Mouse (Mus musculus): Measurements from ENCODE around the gene Chchd10. TPM values are rescaled to one million over a fixed set of nuclear protein-coding genes. Genes with fewer than 3 reads are reported as not detected.
"Not testable (repeated sequence)": the region's sequence is repeated elsewhere in the genome, so short reads cannot be mapped to it uniquely, and the experiment has no call there.

Gene Chchd10
- 530 and 565 TPM in 2 replicates for polyA plus RNA-seq (2015; fragmentation: Nextera tagmentation; extraction: Ambion mirVana)

DNA sequence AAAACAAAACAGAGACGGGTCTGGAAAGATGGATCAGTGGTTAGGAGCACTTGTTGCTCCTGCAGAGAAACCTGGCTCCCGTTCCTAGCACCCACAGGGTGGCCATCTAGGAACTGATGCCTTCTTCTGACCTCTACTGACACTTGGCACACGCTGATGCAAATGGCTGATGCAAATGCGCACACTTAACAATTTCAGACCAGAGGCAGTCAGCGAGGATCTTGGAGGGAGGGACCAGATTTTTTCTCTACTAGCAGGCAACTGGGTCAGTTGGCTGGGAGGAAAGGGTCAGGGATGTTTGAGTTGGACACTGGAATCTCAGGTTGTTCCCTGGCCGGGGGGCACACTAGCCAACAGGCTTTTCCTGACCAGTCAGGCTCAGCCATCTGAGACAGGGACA, at the start of gene Chchd10:
Chchd10 (plus strand) TSS at position 240 of the 400 bp plus-strand sequence.
- Histone ChIP-seq H3K27me3 (peaks cover 16% of the 10 kb centered on the region), H3K4me1 (replicated peaks) (peaks cover 50% of the 10 kb centered on the region), H3K4me2 (peak within 1 kb of the TSS; percentile 95), H3K27ac (peak within 1 kb of the TSS; percentile 74), H3K4me3 (peak within 1 kb of the TSS; percentile 66), H3K9ac (peak within 1 kb of the TSS; percentile 86), H3K36me3 (peaks cover under 1% of the 10 kb centered on the region; the same call in 1 of the 2 replicates), H3K9me3 (replicated peaks) (no peaks in the 10 kb centered on the region)
- WGBS, result 45% methylated on average over 6 of the region's 6 CpGs
- ATAC-seq (replicated peaks; ENCODE audit: insufficient number of reproducible peaks, insufficient read depth, low FRiP score, low read depth), result no peak

DNA sequence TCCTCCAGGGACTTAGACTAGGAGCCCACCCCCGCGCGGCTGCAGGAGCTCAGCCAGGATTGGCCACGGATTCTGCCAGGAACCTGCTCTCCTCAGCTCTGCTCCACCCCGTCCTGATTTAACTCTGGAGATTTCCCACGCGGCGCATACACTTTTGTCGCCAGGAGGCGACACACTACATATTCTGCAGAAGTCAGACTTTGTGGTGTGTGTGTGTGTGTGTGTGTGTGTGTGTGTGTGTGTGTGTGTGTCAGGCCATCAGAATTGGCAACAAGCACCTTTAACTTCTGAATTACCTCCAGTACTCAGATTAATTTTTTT, 49.7 kb upstream of the Chchd10 start:
- peak; percentile 75 for ATAC-seq (replicated peaks; ENCODE audit: insufficient number of reproducible peaks, insufficient read depth, low FRiP score, low read depth)

DNA sequence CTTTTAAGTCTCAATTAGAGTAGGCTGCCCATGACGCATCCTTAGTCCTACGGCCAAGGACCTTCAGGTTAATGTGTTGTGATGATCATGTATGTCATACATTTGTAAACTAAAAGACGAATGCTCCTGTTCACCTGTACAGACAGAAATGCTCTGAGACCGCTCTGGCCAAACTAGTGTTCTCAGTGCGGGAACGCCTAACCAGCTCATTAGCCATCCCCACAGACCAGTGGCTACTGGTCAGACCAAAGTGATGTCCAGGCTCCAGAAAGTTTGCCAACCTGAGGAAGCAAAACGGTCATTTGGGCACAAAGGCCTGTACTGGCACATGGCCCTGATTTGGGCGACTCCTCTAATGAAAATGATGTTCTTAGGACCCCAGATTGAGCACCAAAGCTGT, 48.2 kb upstream of the Chchd10 start:
- Histone ChIP-seq H3K4me3 (no peak overlapping the region), H3K4me1 (replicated peaks) (peaks cover 8% of the 10 kb centered on the region), H3K9ac (no peak overlapping the region), H3K36me3 (no peaks in the 10 kb centered on the region), H3K9me3 (replicated peaks) (no peaks in the 10 kb centered on the region), H3K27me3 (no peaks in the 10 kb centered on the region), H3K27ac (no peak overlapping the region), H3K4me2 (no peak overlapping the region)
- WGBS, result 93% methylated on average over 8 of the region's 8 CpGs
- ATAC-seq (replicated peaks; ENCODE audit: insufficient number of reproducible peaks, insufficient read depth, low FRiP score, low read depth), result no peak

More for the DNA sequence above, 49.7 kb upstream of the Chchd10 start:
- WGBS, result under 1% methylated on average over 10 of the region's 10 CpGs
- Histone ChIP-seq H3K9ac (0 out of 2 replicates have a peak overlapping the region, but pooled peaks have one; percentile 47), H3K9me3 (replicated peaks) (no peaks in the 10 kb centered on the region), H3K27me3 (no peaks in the 10 kb centered on the region), H3K4me3 (0 out of 2 replicates have a peak overlapping the region, but pooled peaks have one; percentile 17), H3K27ac (no peak overlapping the region), H3K36me3 (no peaks in the 10 kb centered on the region), H3K4me1 (replicated peaks) (peaks cover 6% of the 10 kb centered on the region), H3K4me2 (peak overlapping the region; percentile 50)

DNA sequence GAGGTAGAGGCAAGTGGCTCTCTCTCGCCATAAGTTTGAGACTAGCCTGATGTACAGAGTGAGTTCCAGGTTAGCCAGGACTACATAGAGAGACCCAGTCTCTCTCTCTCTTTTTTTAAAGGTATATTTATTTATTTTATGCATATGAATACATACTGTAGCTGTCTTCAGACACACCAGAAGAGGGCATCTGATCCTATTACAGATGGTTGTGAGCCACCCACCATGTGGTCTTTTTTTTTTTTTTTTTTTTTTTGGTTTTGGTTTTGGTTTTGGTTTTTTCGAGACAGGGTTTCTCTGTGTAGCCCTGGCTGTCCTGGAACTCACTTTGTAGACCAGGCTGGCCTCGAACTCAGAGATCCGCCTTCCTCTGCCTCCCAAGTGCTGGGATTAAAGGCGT, 45.4 kb upstream of the Chchd10 start:
- H3K4me2 ChIP-seq; H3K36me3 ChIP-seq; ATAC-seq (replicated peaks; ENCODE audit: insufficient number of reproducible peaks, insufficient read depth, low FRiP score, low read depth); H3K9ac ChIP-seq; H3K27ac ChIP-seq; H3K4me3 ChIP-seq; H3K4me1 ChIP-seq (replicated peaks); H3K27me3 ChIP-seq; H3K9me3 ChIP-seq (replicated peaks): not testable (repeated sequence)
- 87% methylated on average over 5 of the region's 5 CpGs for WGBS

DNA sequence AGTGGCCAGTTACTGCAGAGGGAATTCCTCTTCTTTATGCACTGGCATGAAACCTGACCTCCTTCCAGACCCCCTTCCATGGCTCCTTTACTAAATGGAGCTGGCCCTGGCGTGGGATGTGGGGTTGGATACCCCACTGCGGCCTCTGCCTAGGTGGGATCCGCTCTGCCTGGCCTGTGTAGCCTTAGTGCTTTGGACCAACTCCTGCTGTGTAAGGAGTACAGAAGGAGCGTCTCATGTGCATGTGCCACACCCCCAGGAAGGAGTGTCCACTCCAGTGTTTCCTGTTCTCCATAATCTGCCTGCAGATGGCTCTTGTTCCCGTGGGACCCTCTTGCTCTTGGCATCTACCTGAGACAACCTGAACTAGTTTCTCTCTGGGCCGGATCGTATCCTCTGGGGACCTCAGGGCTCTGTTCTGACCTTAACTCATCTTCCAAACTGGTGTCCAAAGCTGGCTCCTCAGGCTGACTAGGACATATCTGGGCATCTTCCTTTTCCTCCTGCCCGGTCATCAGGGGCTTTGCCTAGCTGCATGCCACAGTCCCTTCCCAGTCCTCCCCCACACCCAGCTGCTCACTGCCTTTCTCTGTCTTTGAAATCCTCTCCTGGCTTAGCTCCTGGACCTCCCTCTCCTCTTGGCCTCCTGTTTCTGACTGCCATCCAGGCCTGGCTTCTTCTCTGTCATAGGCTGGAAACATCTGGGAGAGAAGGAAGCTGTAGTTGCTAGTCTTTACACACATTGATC, 43.4 kb upstream of the Chchd10 start:
- WGBS, result 40% methylated on average over 8 of the region's 8 CpGs
- Histone ChIP-seq H3K9ac (no peak overlapping the region), H3K4me2 (no peak overlapping the region), H3K27me3 (no peaks in the 10 kb centered on the region), H3K36me3 (no peaks in the 10 kb centered on the region), H3K9me3 (replicated peaks) (no peaks in the 10 kb centered on the region), H3K4me3 (no peak overlapping the region), H3K27ac (no peak overlapping the region), H3K4me1 (replicated peaks) (peaks cover 14% of the 10 kb centered on the region)
- ATAC-seq (replicated peaks; ENCODE audit: insufficient number of reproducible peaks, insufficient read depth, low FRiP score, low read depth), result no peak

DNA sequence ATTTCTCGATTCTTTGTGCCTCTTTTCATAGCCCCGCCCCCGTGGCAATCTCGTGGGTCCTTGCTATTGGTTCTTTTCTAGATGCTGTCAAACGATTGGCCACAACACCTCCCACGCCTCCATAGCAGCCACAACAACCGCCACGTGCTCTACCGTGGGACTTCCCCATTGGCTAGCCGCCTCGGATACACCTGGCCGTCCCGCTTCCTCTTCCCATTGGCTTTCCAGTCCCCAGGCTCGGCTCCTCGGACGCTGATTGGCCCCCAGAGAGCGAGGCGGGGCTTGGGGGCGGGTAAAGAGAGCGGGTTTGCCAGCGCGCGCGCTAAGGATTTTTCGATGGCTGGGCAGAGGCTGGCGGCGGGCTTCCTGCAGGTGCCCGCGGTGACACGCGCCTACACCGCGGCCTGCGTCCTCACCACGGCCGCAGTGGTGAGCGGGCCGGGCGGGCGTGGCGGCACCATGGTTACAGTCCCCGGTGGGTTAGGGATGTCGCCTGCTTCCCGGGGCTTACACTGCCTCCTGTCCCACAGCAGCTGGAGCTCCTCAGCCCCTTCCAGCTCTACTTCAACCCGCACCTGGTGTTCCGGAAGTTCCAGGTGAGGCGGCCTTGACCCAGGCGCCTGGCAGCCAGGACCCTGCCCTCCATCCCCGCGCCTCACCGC, 39.7 kb upstream of the Chchd10 start, which contains the start of gene Derl3:
Derl3 (plus strand) TSS at position 325 of the 662 bp plus-strand sequence.
- Histone ChIP-seq H3K4me1 (replicated peaks) (peaks cover 23% of the 10 kb centered on the region), H3K27me3 (no peaks in the 10 kb centered on the region), H3K9me3 (replicated peaks) (no peaks in the 10 kb centered on the region), H3K9ac (peak within 1 kb of the TSS; percentile 29), H3K27ac (0 out of 2 replicates have a peak within 1 kb of the TSS, but pooled peaks have one; percentile 2), H3K36me3 (peaks cover 28% of the 10 kb centered on the region), H3K4me2 (peak within 1 kb of the TSS; percentile 86), H3K4me3 (peak within 1 kb of the TSS; percentile 49)
- WGBS, result under 1% methylated on average over 49 of the region's 51 CpGs
- peak; percentile 96 for ATAC-seq (replicated peaks; ENCODE audit: insufficient number of reproducible peaks, insufficient read depth, low FRiP score, low read depth)

DNA sequence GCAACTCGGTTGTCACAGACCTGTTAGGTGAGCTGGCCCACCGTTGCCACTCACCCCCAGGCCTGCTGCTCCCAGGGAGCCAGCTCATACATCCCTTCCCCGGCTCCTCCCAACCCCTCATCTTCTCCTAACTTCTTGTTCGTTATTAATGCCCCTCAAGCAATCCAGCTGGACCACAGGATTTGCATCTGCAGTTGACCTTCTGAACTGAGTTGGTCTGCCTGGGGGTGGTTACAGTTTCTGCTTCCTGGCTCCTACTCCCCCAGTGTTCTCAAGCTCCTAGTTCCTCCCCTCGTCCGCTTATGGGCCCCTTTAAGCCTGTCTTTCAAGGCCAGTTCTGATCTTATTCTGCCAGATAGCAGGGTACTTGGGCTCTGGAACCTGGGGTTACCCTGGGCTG, 38.3 kb upstream of the Chchd10 start:
- no peak overlapping the region for H3K9ac ChIP-seq
- WGBS, result 73% methylated on average over 6 of the region's 6 CpGs
- H3K4me3 ChIP-seq, result no peak overlapping the region
- H3K27ac ChIP-seq, result no peak overlapping the region
- H3K4me2 ChIP-seq, result no peak overlapping the region
- no peak for ATAC-seq (replicated peaks; ENCODE audit: insufficient number of reproducible peaks, insufficient read depth, low FRiP score, low read depth)
- H3K4me1 ChIP-seq (replicated peaks), result peaks cover 34% of the 10 kb centered on the region
- H3K9me3 ChIP-seq (replicated peaks), result no peaks in the 10 kb centered on the region
- no peaks in the 10 kb centered on the region for H3K27me3 ChIP-seq
- H3K36me3 ChIP-seq, result peaks cover 28% of the 10 kb centered on the region

DNA sequence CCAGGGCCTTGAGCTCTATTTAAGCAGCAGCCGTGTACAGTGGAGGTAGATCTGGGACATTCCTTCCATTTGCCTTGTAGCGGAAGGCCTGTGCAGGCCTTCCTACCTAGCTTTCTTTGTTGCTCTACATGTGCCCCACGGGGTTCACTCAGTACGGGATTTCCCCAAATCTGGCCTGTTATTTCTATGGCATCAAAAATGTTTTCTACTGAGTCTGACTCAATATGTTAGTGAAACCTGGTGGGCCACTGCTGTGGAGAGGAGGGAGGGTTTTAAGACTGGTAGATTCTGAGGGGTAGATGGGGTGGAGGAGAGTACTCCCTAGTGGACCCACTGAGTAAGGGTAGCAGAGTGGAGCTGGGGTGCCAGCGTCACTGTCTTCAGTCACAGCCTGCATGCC, 37.2 kb upstream of the Chchd10 start:
- Histone ChIP-seq H3K36me3 (peaks cover 32% of the 10 kb centered on the region), H3K27me3 (no peaks in the 10 kb centered on the region), H3K4me3 (no peak overlapping the region), H3K4me2 (no peak overlapping the region), H3K4me1 (replicated peaks) (peaks cover 38% of the 10 kb centered on the region), H3K9me3 (replicated peaks) (no peaks in the 10 kb centered on the region), H3K9ac (no peak overlapping the region), H3K27ac (no peak overlapping the region)
- ATAC-seq (replicated peaks; ENCODE audit: insufficient number of reproducible peaks, insufficient read depth, low FRiP score, low read depth), result no peak
- WGBS, result 92% methylated on average over 5 of the region's 5 CpGs

DNA sequence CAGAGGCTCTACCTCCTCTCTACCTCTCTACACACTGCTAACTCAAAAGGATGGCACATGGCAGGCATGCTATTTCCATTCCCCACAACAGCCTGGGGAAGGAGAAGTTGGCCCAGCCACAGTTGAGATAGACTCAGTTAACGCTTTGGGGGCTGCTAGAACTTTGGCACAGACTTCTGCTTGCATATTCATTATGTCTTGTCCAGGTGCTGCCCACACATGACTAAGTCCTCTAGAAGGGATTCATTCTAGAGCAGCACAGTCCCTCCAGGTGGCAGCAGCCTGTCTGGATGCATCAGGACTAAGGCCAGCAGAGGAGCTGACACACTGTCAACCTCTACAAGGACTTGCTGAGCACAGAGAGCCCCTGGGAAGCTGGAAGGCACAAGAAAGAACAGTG, 36.7 kb upstream of the Chchd10 start:
- Histone ChIP-seq H3K36me3 (peaks cover 37% of the 10 kb centered on the region), H3K4me3 (no peak overlapping the region), H3K27me3 (no peaks in the 10 kb centered on the region), H3K27ac (no peak overlapping the region), H3K4me1 (replicated peaks) (peaks cover 38% of the 10 kb centered on the region), H3K9ac (no peak overlapping the region), H3K9me3 (replicated peaks) (no peaks in the 10 kb centered on the region), H3K4me2 (no peak overlapping the region)
- no peak for ATAC-seq (replicated peaks; ENCODE audit: insufficient number of reproducible peaks, insufficient read depth, low FRiP score, low read depth)
- WGBS, result 91% methylated on average over 1 of the region's 1 CpGs

DNA sequence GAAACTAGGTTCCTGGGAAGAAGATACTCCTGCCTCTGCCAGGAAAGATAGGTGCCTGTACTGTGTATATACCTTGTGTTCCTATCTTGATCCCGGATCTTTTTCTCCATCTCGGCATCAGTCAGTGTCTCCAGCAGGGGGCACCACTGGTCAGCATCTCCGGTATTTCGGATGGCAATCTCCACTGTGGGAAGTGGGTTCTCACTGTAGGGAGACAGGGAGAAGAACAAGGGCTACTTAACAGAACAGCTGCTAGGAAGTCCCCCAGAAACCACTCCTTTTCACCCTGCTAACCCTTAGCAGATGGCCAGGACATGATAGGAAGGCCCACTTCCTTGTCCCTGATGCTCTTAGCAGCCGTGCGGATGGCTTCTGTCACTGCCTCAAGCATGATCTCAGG, 35.6 kb upstream of the Chchd10 start:
- peaks cover 38% of the 10 kb centered on the region for H3K4me1 ChIP-seq (replicated peaks)
- H3K9me3 ChIP-seq (replicated peaks), result no peaks in the 10 kb centered on the region
- no peak for ATAC-seq (replicated peaks; ENCODE audit: insufficient number of reproducible peaks, insufficient read depth, low FRiP score, low read depth)
- WGBS, result 43% methylated on average over 6 of the region's 6 CpGs
- no peaks in the 10 kb centered on the region for H3K27me3 ChIP-seq
- peaks cover 49% of the 10 kb centered on the region for H3K36me3 ChIP-seq
- H3K4me2 ChIP-seq, result no peak overlapping the region
- no peak overlapping the region for H3K27ac ChIP-seq
- H3K9ac ChIP-seq, result no peak overlapping the region
- no peak overlapping the region for H3K4me3 ChIP-seq

DNA sequence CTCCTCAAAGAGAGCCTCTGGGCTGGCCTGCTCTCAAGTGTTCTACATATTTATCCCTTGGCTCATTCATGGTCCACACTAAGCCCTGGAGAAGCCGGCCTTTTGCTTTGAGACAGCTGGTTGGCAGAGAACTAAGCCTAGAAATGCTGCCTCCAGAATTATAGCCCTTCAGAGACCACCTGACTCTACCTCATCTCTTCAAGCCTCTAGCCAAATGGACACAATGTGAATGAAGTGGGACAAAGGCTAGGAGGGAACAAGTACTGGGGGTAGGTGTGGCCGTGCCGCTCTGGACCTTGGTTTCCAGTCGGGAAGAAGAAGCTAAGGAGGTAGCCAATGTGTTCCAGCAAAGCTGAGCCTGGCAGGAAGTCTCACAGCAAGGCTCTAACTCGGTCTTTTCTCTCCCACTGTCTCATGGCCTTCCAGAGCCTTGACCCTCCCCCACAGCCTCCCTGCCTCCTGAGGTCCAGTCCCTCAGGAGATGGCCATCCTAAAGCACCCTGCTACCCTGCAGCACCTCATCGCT, 34.8 kb upstream of the Chchd10 start:
- H3K27ac ChIP-seq, result peak overlapping the region; percentile 88

More for the DNA sequence above, 34.8 kb upstream of the Chchd10 start:
- Histone ChIP-seq H3K4me2 (no peak overlapping the region), H3K9me3 (replicated peaks) (no peaks in the 10 kb centered on the region), H3K4me1 (replicated peaks) (peaks cover 32% of the 10 kb centered on the region), H3K9ac (peak overlapping the region; percentile 22; the same call in 1 of the 2 replicates), H3K36me3 (peaks cover 56% of the 10 kb centered on the region), H3K4me3 (no peak overlapping the region), H3K27me3 (no peaks in the 10 kb centered on the region)
- ATAC-seq (replicated peaks; ENCODE audit: insufficient number of reproducible peaks, insufficient read depth, low FRiP score, low read depth), result no peak
- 70% methylated on average over 6 of the region's 6 CpGs for WGBS

Data from heart, embryonic 15.5 days (tissue).